Mouse (Mus musculus) intestine, embryonic 14.5 days (tissue): ENCODE measurements around the gene Carm1. TPM values are rescaled to one million over a fixed set of nuclear protein-coding genes. Genes with fewer than 3 reads are reported as not detected.
A peak's percentile ranks its signal among the peaks of the same experiment; 100 is the strongest.

Experiments used
- ATAC-seq: fragments of 200-750 bp; cut with Nextera tagmentation; replicated peaks from 2 replicates; pipeline ENCODE4 v1.8.0; 2017; ENCODE audit warnings: low read depth, moderate number of reproducible peaks, moderate TSS enrichment, moderate library complexity; ENCODE audit not compliant: low FRiP score, low TSS enrichment
- DNase-seq: peaks from one replicate; pipeline ENCODE4 v3.0.0-alpha.2; 2018; ENCODE audit warnings: low spot score
- H3K27ac ChIP-seq: fragments of 300-500 bp; sonication (generic); 2 replicates; pipeline ENCODE4 v1.5.1; 2014; ENCODE audit warnings: low read depth, mild to moderate bottlenecking, control low read depth
- H3K27me3 ChIP-seq: fragments of 300-500 bp; sonication (generic); replicated peaks from 2 replicates; pipeline ENCODE4 v1.6.1; 2014; ENCODE audit warnings: low read length, control low read depth; ENCODE audit not compliant: control insufficient read depth, insufficient read depth
- H3K36me3 ChIP-seq: fragments of 300-500 bp; sonication (generic); 2 replicates; pipeline ENCODE4 v1.6.1; 2014; ENCODE audit warnings: low read length, control low read depth; ENCODE audit not compliant: control insufficient read depth, insufficient read depth
- H3K4me1 ChIP-seq: fragments of 300-500 bp; sonication (generic); replicated peaks from 2 replicates; pipeline ENCODE4 v1.6.1; 2014; ENCODE audit warnings: low read length, control low read depth, mixed read lengths; ENCODE audit not compliant: control insufficient read depth, insufficient read depth
- H3K4me2 ChIP-seq: fragments of 300-500 bp; sonication (generic); 2 replicates; pipeline ENCODE4 v1.6.1; 2014; ENCODE audit warnings: low read length
- H3K4me3 ChIP-seq: fragments of 300-500 bp; sonication (generic); 2 replicates; pipeline ENCODE4 v1.5.1; 2014; ENCODE audit warnings: low read depth, low read length, control low read depth, mixed read lengths
- H3K9ac ChIP-seq: fragments of 300-500 bp; sonication (generic); 2 replicates; pipeline ENCODE4 v1.6.1; 2014; ENCODE audit warnings: mild to moderate bottlenecking, low read length
- H3K9me3 ChIP-seq: fragments of 300-500 bp; sonication (generic); 2 replicates; pipeline ENCODE4 v1.6.1; 2016; ENCODE audit warnings: low read length, control low read depth; ENCODE audit not compliant: control insufficient read depth
- WGBS: fragments of 180-500 bp; shearing (Covaris S2); extraction: QIAGEN DNeasy Blood & Tissue Kit; methylation state at CpG from one replicate; pipeline ENCODE4 v1.1.7; 2014; 5-methylcytosine and 5-hydroxymethylcytosine counted together
- polyA plus RNA-seq: library from polyadenylated mRNA; unstranded; fragments of >200 nt; fragmentation: Nextera tagmentation; extraction: Ambion mirVana; gene quantifications from 2 replicates; pipeline ENCODE4 v1.2.1, GENCODE M21; 2014

Carm1 gene
- polyA plus RNA-seq = 39.5 and 54.4 TPM in 2 replicates

DNA sequence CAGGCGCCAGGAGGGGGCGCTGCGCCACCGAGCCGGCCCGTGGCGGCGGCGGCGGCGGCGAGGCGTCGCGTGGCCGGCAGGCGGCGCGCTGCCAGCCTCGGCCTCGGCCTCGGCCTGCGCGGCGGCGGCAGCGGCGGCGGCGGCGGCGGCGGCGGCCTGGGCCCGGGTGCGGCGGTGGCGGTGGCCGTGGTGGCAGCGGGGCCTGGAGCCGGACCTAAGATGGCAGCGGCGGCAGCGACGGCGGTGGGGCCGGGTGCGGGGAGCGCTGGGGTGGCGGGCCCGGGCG lies at the start of gene Carm1:
Gene Carm1 (plus strand): TSS at position 106 of the 286 bp plus-strand sequence.
- Histone ChIP-seq H3K27me3 (no peaks in the 10 kb centered on the region), H3K27ac (peak within 1 kb of the TSS; percentile 98), H3K9ac (peak within 1 kb of the TSS; percentile 97), H3K4me3 (peak within 1 kb of the TSS; percentile 73), H3K9me3 (no peaks in the 10 kb centered on the region), H3K36me3 (peaks cover 14% of the 10 kb centered on the region), H3K4me2 (peak within 1 kb of the TSS; percentile 84), H3K4me1 (peaks cover 18% of the 10 kb centered on the region)
- DNase-seq = no peak
- ATAC-seq = no peak
- WGBS = 2% methylated on average over 20 of the region's 52 CpGs

DNA sequence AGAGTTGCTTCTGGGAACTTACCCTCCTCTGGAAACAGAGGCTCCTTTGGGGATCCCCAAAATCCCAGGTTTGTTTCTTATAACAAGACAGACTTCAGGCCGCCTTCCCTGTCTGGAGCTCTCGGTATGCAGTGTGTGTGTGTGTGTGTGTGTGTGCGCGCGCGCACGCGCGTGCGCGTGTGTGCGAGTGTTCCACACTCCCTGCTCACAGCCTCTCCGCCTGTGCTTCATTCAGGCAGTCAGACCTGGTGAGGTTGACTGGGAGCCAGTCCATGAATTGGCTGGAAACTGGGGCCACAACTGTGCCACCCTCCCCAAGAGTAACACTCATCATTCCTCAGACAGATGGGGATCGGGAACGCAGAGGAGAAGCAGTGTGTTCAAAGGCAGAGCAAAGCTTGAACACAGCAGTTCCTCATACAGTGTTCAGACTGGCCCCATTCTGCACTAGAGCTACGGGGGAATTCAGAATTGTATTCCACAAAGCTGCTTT lies 49.6 kb upstream of the Carm1 start:
- H3K4me2 ChIP-seq = no peak overlapping the region
- peaks cover 28% of the 10 kb centered on the region for H3K36me3 ChIP-seq
- no peaks in the 10 kb centered on the region for H3K4me1 ChIP-seq
- ATAC-seq (no peak), DNase-seq (no peak)
- H3K9ac ChIP-seq = no peak overlapping the region
- H3K27me3 ChIP-seq = no peaks in the 10 kb centered on the region
- WGBS = 90% methylated on average over 16 of the region's 16 CpGs
- H3K9me3 ChIP-seq = no peaks in the 10 kb centered on the region
- no peak overlapping the region for H3K27ac ChIP-seq
- no peak overlapping the region for H3K4me3 ChIP-seq

DNA sequence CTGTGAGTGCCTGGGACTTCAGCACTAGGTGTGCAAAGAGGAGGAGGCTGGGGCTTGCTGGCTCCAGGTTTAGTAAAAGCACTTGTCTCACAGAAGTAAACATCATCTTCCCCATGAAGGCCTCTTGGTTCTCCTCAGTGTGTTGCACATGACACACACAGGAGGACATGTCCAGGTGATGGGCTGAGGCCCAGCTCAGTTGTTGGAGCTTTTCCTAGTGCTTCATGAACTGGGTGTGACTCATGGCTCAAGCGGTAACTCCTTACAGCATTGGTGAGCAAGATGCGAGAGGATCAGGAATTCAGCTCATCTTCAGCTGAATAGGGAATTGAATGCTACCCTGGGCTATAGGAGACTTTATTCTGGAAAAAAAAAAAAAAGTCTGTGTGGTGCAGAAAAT lies 49.0 kb upstream of the Carm1 start:
- Histone ChIP-seq H3K36me3 (peaks cover 28% of the 10 kb centered on the region), H3K4me1 (no peaks in the 10 kb centered on the region), H3K27ac (no peak overlapping the region), H3K9ac (no peak overlapping the region), H3K27me3 (no peaks in the 10 kb centered on the region), H3K9me3 (no peaks in the 10 kb centered on the region), H3K4me3 (no peak overlapping the region), H3K4me2 (no peak overlapping the region)
- DNase-seq (no peak), ATAC-seq (no peak)
- WGBS = 83% methylated on average over 2 of the region's 2 CpGs

DNA sequence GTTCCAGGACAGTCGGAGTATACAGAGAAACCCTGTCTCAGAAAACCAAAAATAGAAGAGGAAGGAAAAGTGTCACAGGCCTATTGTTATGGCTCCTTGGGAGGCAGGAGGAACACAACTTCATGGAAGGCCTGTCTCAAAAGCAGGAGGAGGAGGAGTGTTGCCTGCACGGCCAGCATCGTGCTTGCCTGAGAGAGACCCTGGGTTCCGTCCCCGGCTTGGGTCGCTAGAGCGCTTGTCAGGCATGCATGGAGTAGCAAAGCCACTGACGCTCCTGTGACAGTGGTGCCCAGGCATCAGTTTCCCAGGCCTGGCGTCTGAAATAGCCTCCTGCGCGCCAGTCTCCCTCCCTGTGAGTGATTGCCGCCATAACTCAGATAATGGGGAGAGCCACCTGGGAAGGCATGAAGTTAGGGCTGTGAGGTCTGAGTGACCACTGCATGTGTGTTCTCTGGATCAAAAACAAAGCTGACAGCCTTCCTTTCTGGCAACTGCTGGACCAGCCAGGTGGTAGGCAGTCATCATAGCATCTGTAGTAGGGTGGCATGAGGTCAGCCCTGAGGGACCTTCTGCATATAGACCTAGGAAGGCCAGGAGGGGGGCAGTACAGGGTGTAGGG lies 48.3 kb upstream of the Carm1 start:
- 91% methylated on average over 12 of the region's 12 CpGs for WGBS
- H3K4me3 ChIP-seq = no peak overlapping the region
- H3K9me3 ChIP-seq = no peaks in the 10 kb centered on the region
- H3K9ac ChIP-seq = no peak overlapping the region
- no peak for DNase-seq
- peaks cover 35% of the 10 kb centered on the region for H3K36me3 ChIP-seq
- H3K4me2 ChIP-seq = no peak overlapping the region
- ATAC-seq = no peak
- H3K27me3 ChIP-seq = no peaks in the 10 kb centered on the region
- H3K27ac ChIP-seq = no peak overlapping the region
- H3K4me1 ChIP-seq = no peaks in the 10 kb centered on the region

DNA sequence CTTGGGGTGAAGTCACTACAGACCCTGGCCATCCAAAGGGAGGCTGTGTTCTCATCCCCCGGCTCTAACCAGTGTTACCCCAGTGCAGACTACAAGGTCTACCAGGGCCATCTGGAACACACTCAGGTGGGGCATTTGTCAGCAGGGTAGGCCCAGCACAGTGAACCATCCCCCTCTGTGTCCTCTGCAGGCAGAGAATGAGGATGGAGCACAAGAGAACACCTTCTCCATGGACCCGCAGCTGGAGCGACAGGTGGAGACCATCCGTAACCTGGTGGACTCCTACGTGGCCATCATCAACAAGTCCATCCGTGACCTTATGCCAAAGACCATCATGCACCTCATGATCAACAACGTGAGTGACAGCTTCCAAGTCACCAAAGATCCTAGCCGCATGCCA lies 43.3 kb upstream of the Carm1 start:
- no peak for ATAC-seq
- Histone ChIP-seq H3K4me1 (no peaks in the 10 kb centered on the region), H3K27me3 (no peaks in the 10 kb centered on the region), H3K4me2 (no peak overlapping the region), H3K4me3 (no peak overlapping the region), H3K9ac (no peak overlapping the region), H3K36me3 (peaks cover 65% of the 10 kb centered on the region), H3K27ac (no peak overlapping the region), H3K9me3 (no peaks in the 10 kb centered on the region)
- DNase-seq = no peak
- 97% methylated on average over 8 of the region's 8 CpGs for whole genome bisulfite sequencing

DNA sequence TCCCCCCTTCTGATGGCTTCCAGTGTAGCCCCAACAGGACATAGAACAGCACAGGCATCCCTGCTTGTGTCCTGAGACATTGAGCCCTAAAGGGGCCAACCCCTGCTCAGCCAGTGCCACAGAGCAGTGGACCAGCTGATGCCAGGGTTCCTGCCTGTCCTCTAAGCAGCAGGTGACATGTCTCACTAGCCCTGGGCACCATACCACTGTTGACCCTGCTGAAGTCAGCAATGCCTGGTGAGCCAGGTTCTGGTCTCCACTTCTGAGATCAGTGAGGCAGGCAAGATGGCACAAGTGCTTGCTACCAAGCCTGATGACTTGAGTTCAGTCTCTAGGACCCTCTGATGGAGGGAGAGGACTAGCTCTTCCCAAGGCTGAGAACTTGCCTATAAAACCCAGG lies 40.9 kb upstream of the Carm1 start:
- Histone ChIP-seq H3K9me3 (no peaks in the 10 kb centered on the region), H3K36me3 (peaks cover 61% of the 10 kb centered on the region), H3K27ac (no peak overlapping the region), H3K4me3 (no peak overlapping the region), H3K4me1 (peaks cover 6% of the 10 kb centered on the region), H3K27me3 (no peaks in the 10 kb centered on the region), H3K4me2 (no peak overlapping the region), H3K9ac (no peak overlapping the region)
- ATAC-seq (no peak), DNase-seq (no peak)

DNA sequence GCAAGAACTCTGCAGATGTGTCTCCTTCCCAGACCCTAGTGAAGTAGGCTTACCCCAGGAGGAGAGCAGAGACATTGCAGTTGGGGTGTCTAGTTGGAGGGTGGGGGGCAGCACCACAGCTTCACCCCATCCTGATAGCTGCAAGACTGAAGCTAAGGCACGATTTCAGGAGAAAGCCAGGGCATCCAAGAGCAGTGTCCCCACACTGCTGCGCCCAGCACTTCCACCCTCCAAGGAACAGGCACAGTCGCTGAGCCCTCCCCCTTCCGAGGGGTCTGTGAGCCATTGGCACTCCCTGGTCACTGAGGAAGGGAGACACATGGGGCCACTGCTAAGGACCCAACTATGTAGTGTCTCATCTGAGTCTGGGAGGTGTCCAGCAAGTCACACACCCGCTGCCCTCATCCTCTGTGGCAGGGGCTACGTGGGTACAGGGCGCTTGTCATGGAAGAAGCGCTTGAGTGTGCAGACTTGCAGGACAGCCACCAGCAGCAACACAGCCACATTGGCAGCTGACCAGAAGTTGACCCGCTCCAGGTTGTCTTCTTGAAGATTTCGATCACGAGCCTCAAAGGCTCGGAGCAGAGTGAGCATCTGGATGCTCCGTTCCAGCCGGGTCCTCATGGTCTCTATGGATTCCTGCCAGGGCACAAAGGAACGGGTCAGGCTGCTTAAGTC lies 38.8 kb upstream of the Carm1 start:
- no peaks in the 10 kb centered on the region for H3K27me3 ChIP-seq
- no peak for ATAC-seq
- H3K4me3 ChIP-seq = no peak overlapping the region
- H3K4me2 ChIP-seq = no peak overlapping the region
- peaks cover 56% of the 10 kb centered on the region for H3K36me3 ChIP-seq
- H3K4me1 ChIP-seq = peaks cover 9% of the 10 kb centered on the region
- H3K27ac ChIP-seq = no peak overlapping the region
- no peaks in the 10 kb centered on the region for H3K9me3 ChIP-seq
- no peak overlapping the region for H3K9ac ChIP-seq
- no peak for DNase-seq
- WGBS = 92% methylated on average over 15 of the region's 15 CpGs

DNA sequence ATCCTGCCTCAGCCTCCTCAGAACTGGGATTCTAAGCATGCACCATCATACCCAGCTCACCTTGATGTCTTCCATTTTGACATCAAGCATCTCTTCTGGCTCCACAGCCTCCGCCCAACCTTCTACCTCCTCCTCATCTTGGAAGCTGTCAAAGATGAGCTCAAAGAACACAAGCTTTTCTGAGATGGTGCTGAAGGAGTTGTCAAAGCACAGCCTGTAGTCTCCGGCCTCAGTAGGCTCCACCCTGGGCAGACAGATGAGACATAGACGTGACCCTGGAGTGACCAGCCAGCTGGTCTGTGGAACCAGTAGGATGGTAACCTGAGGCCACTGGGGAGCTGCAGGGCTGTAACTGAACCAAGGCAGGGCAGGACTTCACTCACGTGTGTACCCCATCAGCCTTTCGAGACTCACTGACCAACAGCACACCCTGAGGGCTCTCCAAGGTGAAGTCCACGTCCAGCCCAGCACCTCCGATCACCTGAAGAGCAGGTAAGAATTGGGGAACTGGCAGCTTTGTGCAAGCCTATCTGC lies 37.8 kb upstream of the Carm1 start:
- H3K4me3 ChIP-seq = peak overlapping the region; percentile 60
- no peak for ATAC-seq
- peak overlapping the region; percentile 86 for H3K4me2 ChIP-seq
- DNase-seq = no peak
- H3K4me1 ChIP-seq = peaks cover 9% of the 10 kb centered on the region
- no peak overlapping the region for H3K27ac ChIP-seq
- peak overlapping the region; percentile 55 for H3K9ac ChIP-seq
- 73% methylated on average over 7 of the region's 7 CpGs for WGBS
- no peaks in the 10 kb centered on the region for H3K9me3 ChIP-seq
- peaks cover 48% of the 10 kb centered on the region for H3K36me3 ChIP-seq
- H3K27me3 ChIP-seq = no peaks in the 10 kb centered on the region
